Mouse (Mus musculus) B cell, adult 2 months (primary cell): ENCODE measurements around the gene Ipcef1.
"Not testable (repeated sequence)": the region's sequence is repeated elsewhere in the genome, so short reads cannot be mapped to it uniquely, and the experiment has no call there.

Experiments used
- DNase-seq, 2 experiments: peaks; one replicate each; pipeline ENCODE4 v3.0.0; 2022

Gene Ipcef1

GRCm38 (mm10) chr10:7035547-7035946, 16.7 kb downstream of the Ipcef1 start:
- DNase-seq, result no peak

GRCm38 (mm10) chr10:7033459-7033858, 18.8 kb downstream of the Ipcef1 start:
- DNase-seq, result no peak

DNA sequence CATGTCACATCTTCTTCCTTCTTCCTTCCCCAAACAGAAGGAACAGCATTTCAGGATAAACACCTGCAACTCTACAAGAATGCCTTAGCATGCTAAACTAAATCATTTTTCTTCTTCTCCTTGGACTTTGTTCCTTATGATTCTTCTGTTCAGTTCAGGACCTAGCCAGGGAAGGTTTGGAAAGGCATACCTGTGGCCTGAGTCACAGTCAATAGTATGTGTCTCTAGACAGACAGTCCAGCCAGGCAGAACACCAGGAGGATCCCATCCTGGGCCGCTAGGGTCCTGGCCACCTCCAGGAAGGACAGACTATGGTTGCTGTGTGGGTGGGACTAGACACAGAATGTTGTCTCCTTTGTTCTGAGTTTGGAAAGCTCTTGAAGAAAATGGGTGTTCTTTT, 27.2 kb downstream of the Ipcef1 start:
- DNase-seq, result no peak

GRCm38 (mm10) chr10:7020551-7020950, 31.7 kb downstream of the Ipcef1 start:
- no peak for DNase-seq

- no peak for DNase-seq
Observed at GRCm38 (mm10) chr10:7019781-7020386, 32.4 kb downstream of the Ipcef1 start.

DNA sequence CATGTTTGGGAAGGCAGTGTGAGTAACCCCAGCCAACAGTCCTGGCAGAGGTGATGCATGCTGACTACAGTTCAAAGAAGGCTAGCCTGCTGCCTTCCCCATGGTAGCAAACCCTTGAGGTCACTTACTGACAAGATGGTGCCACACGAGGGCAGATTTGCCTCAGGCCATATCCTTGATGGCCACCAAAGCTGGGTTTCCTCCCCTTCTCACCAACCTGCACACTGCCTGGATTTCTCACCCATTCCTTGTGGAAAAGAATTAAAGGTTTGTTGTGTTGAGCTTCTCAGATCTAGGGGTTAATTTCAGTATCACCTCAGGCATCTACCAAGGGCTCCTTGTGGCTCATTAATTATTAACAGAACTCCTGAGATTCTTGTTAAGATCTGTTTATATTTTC, 37.1 kb downstream of the Ipcef1 start:
- no peak for DNase-seq

DNA sequence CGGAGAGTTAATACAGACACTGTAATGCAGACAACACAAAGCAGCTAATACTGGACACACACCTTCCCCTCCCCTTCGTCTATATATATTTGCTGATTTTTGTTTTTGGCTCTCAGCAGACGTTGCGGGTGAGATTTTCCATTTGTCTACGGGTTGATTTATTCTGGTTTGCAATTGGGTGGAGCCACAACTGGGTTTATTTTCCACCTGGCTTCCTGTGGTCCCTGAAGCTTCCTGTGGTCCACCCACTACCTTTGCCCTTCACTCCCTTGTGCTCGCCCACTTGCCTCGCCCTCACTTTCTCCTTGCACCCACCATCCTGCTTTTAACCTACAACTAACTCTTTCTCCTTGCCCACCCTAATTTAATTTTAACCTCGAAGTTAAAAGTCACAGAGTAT, 41.7 kb downstream of the Ipcef1 start:
- DNase-seq, result no peak

- no peak for DNase-seq
Observed at GRCm38 (mm10) chr10:7004980-7005538, 47.2 kb downstream of the Ipcef1 start.

DNA sequence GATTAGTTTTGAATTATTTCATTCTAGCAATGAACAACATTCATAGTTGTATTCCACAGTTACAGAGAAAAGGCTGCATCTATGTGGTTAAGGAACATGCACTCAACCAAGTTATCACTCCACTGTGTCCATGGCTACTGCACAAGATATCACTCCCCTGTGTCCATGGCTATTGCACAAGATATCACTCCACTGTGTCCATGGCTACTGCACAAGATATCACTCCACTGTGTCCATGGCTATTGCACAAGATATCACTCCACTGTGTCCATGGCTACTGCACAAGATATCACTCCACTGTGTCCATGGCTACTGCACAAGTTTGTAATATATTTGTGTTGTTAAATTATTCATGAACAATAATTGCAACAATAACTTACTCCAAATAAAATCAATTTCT, 48.4 kb downstream of the Ipcef1 start:
- not testable (repeated sequence) for DNase-seq

GRCm38 (mm10) chr10:6999355-6999754, 52.9 kb downstream of the Ipcef1 start:
- DNase-seq, result no peak

- DNase-seq, result no peak
Observed at GRCm38 (mm10) chr10:6998576-6999250, 53.6 kb downstream of the Ipcef1 start.

DNA sequence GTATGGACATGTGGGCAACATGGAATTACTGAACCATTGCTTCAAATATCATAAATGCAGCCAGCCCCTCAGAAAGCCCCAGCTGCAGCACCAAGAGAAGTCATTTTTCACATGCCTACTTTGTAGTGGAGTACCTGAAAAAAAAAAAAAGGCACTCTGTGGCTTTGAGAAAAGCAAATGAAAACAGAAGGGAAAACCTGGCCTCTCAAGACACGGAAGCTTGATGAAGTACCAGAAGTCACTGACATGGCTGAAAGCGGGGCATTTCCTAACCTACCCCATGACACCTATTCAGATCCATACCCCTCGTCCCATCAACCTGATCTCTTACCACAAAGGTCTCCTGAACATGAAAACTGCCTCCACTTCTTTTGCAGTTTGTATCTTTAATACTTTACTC, 55.4 kb downstream of the Ipcef1 start:
- DNase-seq, result no peak

DNA sequence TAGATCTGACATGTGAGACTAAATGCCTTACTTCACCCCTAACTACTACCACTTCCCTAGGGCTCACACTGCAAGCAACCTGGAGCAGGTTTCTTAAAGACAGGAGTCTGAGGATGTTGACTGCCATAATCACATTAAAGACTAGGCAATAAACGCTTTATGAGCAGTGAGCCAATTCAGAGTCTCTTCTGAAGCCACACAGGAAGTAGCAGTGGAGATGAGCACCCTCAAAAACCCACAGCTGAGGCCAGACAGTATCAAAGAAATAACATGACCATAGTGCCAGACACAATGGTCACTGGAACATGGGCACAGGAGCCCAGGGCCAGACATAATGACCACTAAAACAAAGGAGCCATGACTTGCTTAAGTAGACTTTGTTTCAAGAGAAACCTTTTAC, 63.7 kb downstream of the Ipcef1 start:
- DNase-seq, result no peak

GRCm38 (mm10) chr10:6987399-6988098, 64.7 kb downstream of the Ipcef1 start:
- no peak for DNase-seq

DNA sequence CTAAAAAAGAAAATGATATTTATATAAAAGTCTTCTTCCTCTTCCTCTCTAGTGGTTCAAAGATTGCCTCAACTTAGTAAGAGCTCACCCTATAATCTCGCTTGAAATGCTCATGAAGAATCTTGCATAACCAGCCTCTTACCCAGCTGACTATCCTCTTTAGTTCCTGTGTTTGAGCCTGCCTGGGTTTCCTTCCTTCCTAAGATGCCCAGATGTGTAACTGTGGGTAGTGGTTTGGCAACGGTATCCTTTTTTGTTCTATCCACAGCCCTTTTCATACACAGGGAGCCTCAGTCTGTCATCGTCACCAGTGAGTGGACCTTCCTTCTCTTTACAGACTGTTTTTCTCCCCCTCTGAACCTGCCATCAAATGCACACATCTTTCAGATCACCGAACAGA, 66.0 kb downstream of the Ipcef1 start:
- no peak for DNase-seq

DNA sequence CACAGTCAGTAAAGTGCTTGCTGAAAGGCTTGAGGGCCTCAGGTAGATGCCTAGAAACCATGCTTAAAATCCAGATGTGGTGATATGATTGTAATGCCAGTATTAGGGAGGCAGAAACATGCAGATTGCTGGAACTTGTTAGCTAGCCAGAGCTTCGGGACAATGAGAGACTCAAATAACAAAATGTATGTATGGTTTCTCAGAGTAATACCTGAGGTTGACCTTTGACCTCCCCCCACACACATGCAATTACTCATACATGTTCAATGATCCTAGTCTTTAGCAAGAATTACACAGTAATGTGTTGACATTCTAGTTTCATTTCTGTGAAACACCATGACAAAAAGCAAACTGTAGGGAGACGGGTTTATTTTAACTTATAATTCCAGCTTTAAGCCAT, 68.8 kb downstream of the Ipcef1 start:
- DNase-seq, result no peak

- peak; percentile 54 to 59 for DNase-seq
Observed at GRCm38 (mm10) chr10:6982751-6983151, 69.5 kb downstream of the Ipcef1 start.

DNA sequence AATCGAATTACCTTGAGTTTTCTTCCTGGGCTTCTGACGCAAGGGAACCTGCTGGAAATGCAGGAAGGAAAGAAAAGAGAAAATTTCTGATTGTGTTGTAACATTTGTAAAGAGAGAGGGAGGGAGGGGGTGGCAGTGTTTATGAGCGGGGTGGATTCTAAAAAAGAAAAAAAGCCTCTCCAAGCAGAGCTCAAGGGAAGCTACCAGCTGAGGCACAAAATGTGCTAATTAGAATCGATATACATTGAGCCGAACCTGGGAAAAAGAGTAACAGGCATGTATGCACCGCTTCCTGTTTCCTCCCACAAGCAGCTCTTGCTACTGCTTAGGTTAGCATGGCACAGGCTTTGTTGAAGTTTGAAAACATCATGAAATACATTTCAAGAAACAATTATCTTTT, 72.0 kb downstream of the Ipcef1 start:
- DNase-seq, result no peak

DNA sequence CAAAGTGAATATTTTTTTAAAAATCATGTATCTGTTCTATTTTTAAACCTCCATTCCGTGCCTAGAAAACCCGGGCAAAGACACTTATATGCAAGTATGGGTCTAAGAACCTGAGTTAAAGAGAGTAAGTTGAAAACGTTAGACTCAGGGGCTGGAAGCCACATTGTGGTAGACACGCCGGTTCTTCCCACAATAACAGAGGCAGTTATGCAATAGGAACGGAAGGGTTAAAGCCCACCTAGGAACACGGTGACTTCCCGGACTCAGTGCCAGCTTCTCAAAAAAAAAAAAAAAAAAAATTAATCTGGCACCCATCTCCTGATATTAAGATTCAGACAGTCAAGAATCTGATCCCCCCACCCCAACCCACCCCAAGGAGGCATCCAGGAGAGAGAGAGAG, 72.5 kb downstream of the Ipcef1 start:
- DNase-seq, result no peak

- DNase-seq, result peak in 1 of 2 experiments; percentile 26
Observed at GRCm38 (mm10) chr10:6979216-6979615, 73.1 kb downstream of the Ipcef1 start.

- no peak for DNase-seq
Observed at GRCm38 (mm10) chr10:6978733-6979132, 73.5 kb downstream of the Ipcef1 start.

GRCm38 (mm10) chr10:6977843-6978242, 74.4 kb downstream of the Ipcef1 start:
- DNase-seq, result no peak

- no peak for DNase-seq
Observed at GRCm38 (mm10) chr10:6968334-6968733, 83.9 kb downstream of the Ipcef1 start.
